Mouse (Mus musculus) liver, postnatal 0 days (tissue): ENCODE data around the gene 4930438A08Rik. TPM values are rescaled to one million over a fixed set of nuclear protein-coding genes. Genes with fewer than 3 reads are reported as not detected.

Experiments
- ATAC-seq: fragments of 200-750 bp; cut with Nextera tagmentation; 2 replicates; pipeline ENCODE4 v1.8.0; 2017; ENCODE audit warnings: mild to moderate bottlenecking, moderate library complexity
- DNase-seq: peaks from one replicate; pipeline ENCODE4 v3.0.0-alpha.2; 2016
- H3K27ac ChIP-seq: fragments of 300-500 bp; sonication (generic); 2 replicates; pipeline ENCODE4 v1.5.1; 2014; ENCODE audit warnings: antibody characterized with exemption, moderate library complexity, mild to moderate bottlenecking, low read depth
- H3K27me3 ChIP-seq: fragments of 300-500 bp; sonication (generic); 2 replicates; pipeline ENCODE4 v1.6.1; 2014; ENCODE audit warnings: low read length, control low read depth, mixed read lengths; ENCODE audit not compliant: insufficient read depth
- H3K36me3 ChIP-seq: fragments of 300-500 bp; sonication (generic); replicated peaks from 2 replicates; pipeline ENCODE4 v1.6.1; 2014; ENCODE audit warnings: mild to moderate bottlenecking, control low read depth, low read length, moderate library complexity, mixed read lengths; ENCODE audit not compliant: insufficient read depth
- H3K4me1 ChIP-seq: fragments of 300-500 bp; sonication (generic); 2 replicates; pipeline ENCODE4 v1.6.1; 2014; ENCODE audit warnings: antibody characterized with exemption, mild to moderate bottlenecking, control low read depth; ENCODE audit not compliant: insufficient read depth
- H3K4me2 ChIP-seq: fragments of 300-500 bp; sonication (generic); 2 replicates; pipeline ENCODE4 v1.6.1; 2014; ENCODE audit warnings: low read depth, mild to moderate bottlenecking, low read length, moderate library complexity, mixed read lengths
- H3K4me3 ChIP-seq: fragments of 300-500 bp; sonication (generic); 2 replicates; pipeline ENCODE4 v1.5.1; 2014; ENCODE audit warnings: low read depth, low read length
- H3K9ac ChIP-seq: fragments of 300-500 bp; sonication (generic); replicated peaks from 2 replicates; pipeline ENCODE4 v1.6.1; 2014; ENCODE audit warnings: mild to moderate bottlenecking, moderate library complexity
- H3K9me3 ChIP-seq: fragments of 300-500 bp; sonication (generic); 2 replicates; pipeline ENCODE4 v1.6.1; 2016; ENCODE audit warnings: mild to moderate bottlenecking, control low read depth, low read length, mixed read lengths
- CTCF ChIP-seq: sonication (generic); IDR thresholded peaks from 2 replicates; pipeline ENCODE4 v1.5.1; 2016; ENCODE audit warnings: antibody characterized with exemption, low read depth
- EP300 ChIP-seq: IDR thresholded peaks from 2 replicates; pipeline ENCODE4 v1.6.1; 2016; ENCODE audit warnings: antibody characterized with exemption, low read depth, mild to moderate bottlenecking
- WGBS: fragments of 180-500 bp; shearing (Covaris S2); extraction: QIAGEN DNeasy Blood & Tissue Kit; methylation state at CpG from one replicate; pipeline ENCODE4 v1.1.7; 2014; ENCODE audit not compliant: insufficient replicate concordance; 5-methylcytosine and 5-hydroxymethylcytosine counted together
- polyA plus RNA-seq: library from polyadenylated mRNA; unstranded; fragments of >200 nt; fragmentation: Nextera tagmentation; extraction: Ambion mirVana; gene quantifications from 2 replicates; pipeline ENCODE4 v1.2.1, GENCODE M21; 2015

Gene 4930438A08Rik
- polyA plus RNA-seq, 1 experiment from 2014 or later = 7.0 TPM

GRCm38 (mm10) chr11:58316768-58317390 is 42.3 kb downstream of the 4930438A08Rik start:
- Histone ChIP-seq H3K27me3 (no peaks in the 10 kb centered on the region), H3K9ac (no peak overlapping the region), H3K4me1 (peaks cover 6% of the 10 kb centered on the region), H3K27ac (no peak overlapping the region), H3K9me3 (no peaks in the 10 kb centered on the region), H3K4me3 (no peak overlapping the region), H3K36me3 (peaks cover 42% of the 10 kb centered on the region), H3K4me2 (no peak overlapping the region)
- ATAC-seq (0 out of 2 replicates have a peak, but pooled peaks have one; percentile 15), DNase-seq (no peak)
- WGBS = 87% methylated on average over 28 of the region's 28 CpGs
- TF ChIP-seq CTCF (no peak), EP300 (no peak)

- peak; percentile 98 for ATAC-seq
- peak; percentile 99 for DNase-seq
- H3K4me1 ChIP-seq = peaks cover 26% of the 10 kb centered on the region
- H3K36me3 ChIP-seq = peaks cover 33% of the 10 kb centered on the region
- WGBS = under 1% methylated on average over 63 of the region's 63 CpGs
- H3K9ac ChIP-seq = peak overlapping the region; percentile 85
- peak overlapping the region; percentile 99 for H3K27ac ChIP-seq
- peak overlapping the region; percentile 79 for H3K4me2 ChIP-seq
- no peaks in the 10 kb centered on the region for H3K9me3 ChIP-seq
- peak overlapping the region; percentile 79 for H3K4me3 ChIP-seq
- TF ChIP-seq CTCF (peak; percentile 22; the same call in 1 of the 2 replicates), EP300 (no peak)
- no peaks in the 10 kb centered on the region for H3K27me3 ChIP-seq
These were observed 48.4 kb downstream of the 4930438A08Rik start for GRCm38 (mm10) chr11:58322824-58323569.

GRCm38 (mm10) chr11:58323570-58324340 is 49.2 kb downstream of the 4930438A08Rik start:
- Histone ChIP-seq H3K4me3 (peak overlapping the region; percentile 79), H3K36me3 (peaks cover 26% of the 10 kb centered on the region), H3K27me3 (no peaks in the 10 kb centered on the region), H3K27ac (peak overlapping the region; percentile 99), H3K9ac (peak overlapping the region; percentile 85), H3K9me3 (no peaks in the 10 kb centered on the region), H3K4me1 (peaks cover 34% of the 10 kb centered on the region), H3K4me2 (peak overlapping the region; percentile 79)
- TF ChIP-seq EP300 (no peak), CTCF (no peak)
- WGBS = 12% methylated on average over 24 of the region's 24 CpGs
- peak; percentile 9 for ATAC-seq
- no peak for DNase-seq

GRCm38 (mm10) chr11:58324614-58325229 is 50.1 kb downstream of the 4930438A08Rik start:
- Histone ChIP-seq H3K27ac (peak overlapping the region; percentile 99; the same call in 1 of the 2 replicates), H3K27me3 (no peaks in the 10 kb centered on the region), H3K36me3 (peaks cover 16% of the 10 kb centered on the region), H3K4me3 (no peak overlapping the region), H3K9me3 (no peaks in the 10 kb centered on the region), H3K4me2 (peak overlapping the region; percentile 8), H3K9ac (0 out of 2 replicates have a peak overlapping the region, but pooled peaks have one; percentile 8), H3K4me1 (peaks cover 43% of the 10 kb centered on the region)
- 58% methylated on average over 3 of the region's 3 CpGs for WGBS
- ATAC-seq = no peak
- TF ChIP-seq EP300 (peak; percentile 78), CTCF (no peak)
- no peak for DNase-seq

- H3K9me3 ChIP-seq = no peaks in the 10 kb centered on the region
- no peak for DNase-seq
- no peak overlapping the region for H3K9ac ChIP-seq
- no peak overlapping the region for H3K27ac ChIP-seq
- no peaks in the 10 kb centered on the region for H3K27me3 ChIP-seq
- no peak overlapping the region for H3K4me2 ChIP-seq
- 86% methylated on average over 3 of the region's 3 CpGs for WGBS
- peaks cover 7% of the 10 kb centered on the region for H3K36me3 ChIP-seq
- TF ChIP-seq CTCF (peak; percentile 45), EP300 (no peak)
- peaks cover 46% of the 10 kb centered on the region for H3K4me1 ChIP-seq
- ATAC-seq = no peak
- H3K4me3 ChIP-seq = no peak overlapping the region
These were observed 52.2 kb downstream of the 4930438A08Rik start for GRCm38 (mm10) chr11:58326781-58327180.
